Mouse (Mus musculus): ENCODE measurements at regions not wholly inside any gene's neighbourhood (a gene's known extent, or its start where the extent isn't known, plus 50 kb on each side); places are given as distances from the start of the nearest gene placed in this dataset. TPM values are rescaled to one million over a fixed set of nuclear protein-coding genes. Genes with fewer than 3 reads are reported as not detected.

GRCm38 (mm10) chr11:37442781-37443180 is 207.0 kb upstream of the Tenm2 start:
- no peaks in the 10 kb centered on the region for H3K4me1 ChIP-seq
- H3K9me3 ChIP-seq (replicated peaks), result no peaks in the 10 kb centered on the region
- H3K4me3 ChIP-seq, result no peak overlapping the region
- no peak overlapping the region for H3K4me2 ChIP-seq
- ATAC-seq, result no peak
- H3K27me3 ChIP-seq, result no peaks in the 10 kb centered on the region
- no peak overlapping the region for H3K9ac ChIP-seq
- WGBS, result 51% methylated on average over 2 of the region's 2 CpGs
- H3K27ac ChIP-seq, result no peak overlapping the region
- no peaks in the 10 kb centered on the region for H3K36me3 ChIP-seq (ENCODE audit: poor library complexity, severe bottlenecking)

- no peak overlapping the region for H3K4me2 ChIP-seq
- ATAC-seq, result no peak
- H3K27me3 ChIP-seq, result no peaks in the 10 kb centered on the region
- peaks cover 8% of the 10 kb centered on the region for H3K4me1 ChIP-seq
- H3K27ac ChIP-seq, result no peak overlapping the region
- H3K9me3 ChIP-seq (replicated peaks), result no peaks in the 10 kb centered on the region
- H3K36me3 ChIP-seq (ENCODE audit: poor library complexity, severe bottlenecking), result no peaks in the 10 kb centered on the region
- WGBS, result 53% methylated on average over 2 of the region's 2 CpGs
- no peak overlapping the region for H3K4me3 ChIP-seq
- H3K9ac ChIP-seq, result no peak overlapping the region
These were observed 198.8 kb upstream of the Tenm2 start for GRCm38 (mm10) chr11:37434600-37434999.

GRCm38 (mm10) chr11:37424312-37425169 is 188.8 kb upstream of the Tenm2 start:
- H3K4me1 ChIP-seq, result peaks cover 11% of the 10 kb centered on the region
- no peaks in the 10 kb centered on the region for H3K9me3 ChIP-seq (replicated peaks)
- 6% methylated on average over 5 of the region's 5 CpGs for WGBS
- no peak overlapping the region for H3K4me3 ChIP-seq
- H3K9ac ChIP-seq, result no peak overlapping the region
- H3K36me3 ChIP-seq (ENCODE audit: poor library complexity, severe bottlenecking), result no peaks in the 10 kb centered on the region
- no peaks in the 10 kb centered on the region for H3K27me3 ChIP-seq
- H3K4me2 ChIP-seq, result no peak overlapping the region
- no peak overlapping the region for H3K27ac ChIP-seq
- ATAC-seq, result peak; percentile 67

- Histone ChIP-seq H3K9me3 (replicated peaks) (no peaks in the 10 kb centered on the region), H3K9ac (no peak overlapping the region), H3K27me3 (no peaks in the 10 kb centered on the region), H3K27ac (no peak overlapping the region), H3K4me2 (no peak overlapping the region), H3K36me3 (ENCODE audit: poor library complexity, severe bottlenecking) (no peaks in the 10 kb centered on the region), H3K4me1 (no peaks in the 10 kb centered on the region), H3K4me3 (no peak overlapping the region)
- ATAC-seq, result no peak
- 90% methylated on average over 3 of the region's 3 CpGs for WGBS
These were observed 177.1 kb upstream of the Tenm2 start for GRCm38 (mm10) chr11:37412868-37413267.

- H3K9ac ChIP-seq, result no peak overlapping the region
- no peak for ATAC-seq
- WGBS, result 71% methylated on average over 1 of the region's 1 CpGs
- no peaks in the 10 kb centered on the region for H3K4me1 ChIP-seq
- no peak overlapping the region for H3K4me2 ChIP-seq
- H3K36me3 ChIP-seq (ENCODE audit: poor library complexity, severe bottlenecking), result no peaks in the 10 kb centered on the region
- no peaks in the 10 kb centered on the region for H3K9me3 ChIP-seq (replicated peaks)
- H3K27ac ChIP-seq, result no peak overlapping the region
- no peaks in the 10 kb centered on the region for H3K27me3 ChIP-seq
- no peak overlapping the region for H3K4me3 ChIP-seq
These were observed 132.2 kb upstream of the Tenm2 start for GRCm38 (mm10) chr11:37367971-37368370.

GRCm38 (mm10) chr11:37364430-37364829 is 128.7 kb upstream of the Tenm2 start:
- H3K9ac ChIP-seq, result no peak overlapping the region

GRCm38 (mm10) chr11:37355074-37355473 is 119.3 kb upstream of the Tenm2 start:
- Histone ChIP-seq H3K36me3 (ENCODE audit: poor library complexity, severe bottlenecking) (no peaks in the 10 kb centered on the region), H3K4me1 (no peaks in the 10 kb centered on the region), H3K4me3 (no peak overlapping the region), H3K9ac (no peak overlapping the region), H3K9me3 (replicated peaks) (no peaks in the 10 kb centered on the region), H3K4me2 (no peak overlapping the region), H3K27ac (no peak overlapping the region), H3K27me3 (no peaks in the 10 kb centered on the region)
- ATAC-seq, result no peak
- WGBS, result 36% methylated on average over 2 of the region's 2 CpGs

More at GRCm38 (mm10) chr11:37364430-37364829, 128.7 kb upstream of the Tenm2 start:
- no peak for ATAC-seq
- no peak overlapping the region for H3K4me2 ChIP-seq
- no peaks in the 10 kb centered on the region for H3K9me3 ChIP-seq (replicated peaks)
- 86% methylated on average over 2 of the region's 2 CpGs for WGBS
- no peaks in the 10 kb centered on the region for H3K4me1 ChIP-seq
- H3K4me3 ChIP-seq, result no peak overlapping the region
- no peaks in the 10 kb centered on the region for H3K27me3 ChIP-seq
- no peak overlapping the region for H3K27ac ChIP-seq
- H3K36me3 ChIP-seq (ENCODE audit: poor library complexity, severe bottlenecking), result no peaks in the 10 kb centered on the region

GRCm38 (mm10) chr11:37309691-37310090 is 73.9 kb upstream of the Tenm2 start:
- Histone ChIP-seq H3K9me3 (replicated peaks) (no peaks in the 10 kb centered on the region), H3K36me3 (ENCODE audit: poor library complexity, severe bottlenecking) (no peaks in the 10 kb centered on the region), H3K27me3 (no peaks in the 10 kb centered on the region), H3K9ac (no peak overlapping the region), H3K4me3 (no peak overlapping the region), H3K4me1 (no peaks in the 10 kb centered on the region), H3K4me2 (no peak overlapping the region), H3K27ac (no peak overlapping the region)
- ATAC-seq, result no peak
- 73% methylated on average over 2 of the region's 2 CpGs for WGBS

- Histone ChIP-seq H3K4me1 (no peaks in the 10 kb centered on the region), H3K36me3 (ENCODE audit: poor library complexity, severe bottlenecking) (no peaks in the 10 kb centered on the region), H3K9me3 (replicated peaks) (no peaks in the 10 kb centered on the region), H3K27ac (no peak overlapping the region), H3K27me3 (no peaks in the 10 kb centered on the region), H3K9ac (no peak overlapping the region), H3K4me3 (no peak overlapping the region), H3K4me2 (no peak overlapping the region)
- WGBS, result 81% methylated on average over 2 of the region's 2 CpGs
- ATAC-seq, result no peak
These were observed 70.9 kb upstream of the Tenm2 start for GRCm38 (mm10) chr11:37306656-37307055.

Small RNA genes in the stretch of these regions (microRNA-seq; reads per million reads assigned to microRNA genes)
- not detected for gene Gm25693

All from forebrain, embryonic 13.5 days (tissue).